Mouse (Mus musculus) fat pad, adult 2 months (tissue): ENCODE results near the gene Gm45140.

Source experiments
- DNase-seq: peaks from one replicate; pipeline ENCODE4 v3.0.0-alpha.2; 2011; ENCODE audit warnings: low read depth, low spot score; ENCODE audit errors: extremely low read depth

Gene Gm45140

DNA sequence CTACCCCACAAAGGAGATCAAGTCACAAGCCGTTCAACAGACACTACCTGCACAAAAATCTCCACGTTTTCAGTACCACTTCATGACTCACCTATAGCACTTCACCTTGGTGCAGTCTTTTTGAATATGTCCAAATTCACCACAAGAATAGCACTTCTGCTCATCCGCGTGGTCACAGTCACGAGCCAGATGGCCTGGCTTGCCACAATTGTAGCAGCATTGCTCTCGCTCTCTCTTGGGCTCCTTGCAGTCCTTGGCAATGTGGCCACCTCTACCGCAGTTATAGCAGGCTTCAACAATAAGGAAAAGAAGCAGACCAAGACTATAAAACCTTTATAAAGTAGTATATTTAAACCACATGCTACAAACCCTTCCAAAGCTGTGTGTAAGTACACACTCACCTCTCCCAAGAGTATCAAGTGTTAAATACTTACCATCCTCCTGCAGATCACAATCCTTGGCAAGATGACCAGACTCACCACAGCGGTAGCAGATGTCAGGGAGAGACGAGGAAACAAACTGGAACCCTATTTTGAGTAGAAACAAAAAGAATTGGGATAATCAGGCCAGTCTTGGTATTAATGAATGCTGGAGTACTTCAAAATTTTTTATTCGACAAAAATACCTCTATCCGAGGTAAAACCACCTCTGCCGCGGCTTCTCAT lies 9.6 kb upstream of the Gm45140 start:
- DNase-seq = no peak

DNA sequence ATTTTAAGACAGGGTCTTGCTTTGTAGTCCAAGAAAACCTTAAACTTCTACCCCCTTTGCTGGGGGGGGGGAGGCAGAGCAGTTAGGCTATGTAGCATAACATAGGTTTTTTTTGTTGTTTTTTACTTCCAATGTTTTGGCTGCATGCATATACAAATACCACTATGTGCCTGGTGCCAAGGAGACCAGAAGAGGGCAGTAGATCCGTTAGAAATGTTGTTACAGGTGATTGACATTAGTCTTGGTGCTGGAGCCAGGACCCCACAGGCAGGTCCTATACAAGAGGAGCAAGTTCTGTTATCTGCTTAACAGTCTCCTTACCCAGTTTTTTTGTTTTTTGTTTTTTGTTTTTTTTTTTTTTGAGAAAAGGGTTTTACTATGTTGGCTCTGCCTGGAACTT lies 6.7 kb upstream of the Gm45140 start:
- no peak for DNase-seq

DNA sequence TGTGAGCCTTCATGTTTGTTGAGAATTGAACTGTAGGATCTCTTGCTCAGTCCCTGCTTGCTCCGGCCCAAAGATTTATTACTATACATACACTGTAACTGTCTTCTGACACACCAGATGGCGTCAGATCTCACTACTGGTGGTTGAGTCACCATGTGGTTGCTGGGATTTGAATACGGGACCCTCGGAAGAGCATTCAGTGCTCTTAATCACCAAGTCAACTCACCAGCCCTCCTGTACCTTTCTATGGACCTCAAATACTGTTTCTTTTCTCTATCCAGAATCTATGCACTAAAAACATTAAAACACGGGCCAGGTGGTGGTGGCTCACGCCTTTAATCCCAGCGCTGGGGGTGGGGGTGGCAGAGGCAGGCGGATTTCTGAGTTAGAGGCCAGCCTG lies 6.0 kb upstream of the Gm45140 start:
- no peak for DNase-seq

DNA sequence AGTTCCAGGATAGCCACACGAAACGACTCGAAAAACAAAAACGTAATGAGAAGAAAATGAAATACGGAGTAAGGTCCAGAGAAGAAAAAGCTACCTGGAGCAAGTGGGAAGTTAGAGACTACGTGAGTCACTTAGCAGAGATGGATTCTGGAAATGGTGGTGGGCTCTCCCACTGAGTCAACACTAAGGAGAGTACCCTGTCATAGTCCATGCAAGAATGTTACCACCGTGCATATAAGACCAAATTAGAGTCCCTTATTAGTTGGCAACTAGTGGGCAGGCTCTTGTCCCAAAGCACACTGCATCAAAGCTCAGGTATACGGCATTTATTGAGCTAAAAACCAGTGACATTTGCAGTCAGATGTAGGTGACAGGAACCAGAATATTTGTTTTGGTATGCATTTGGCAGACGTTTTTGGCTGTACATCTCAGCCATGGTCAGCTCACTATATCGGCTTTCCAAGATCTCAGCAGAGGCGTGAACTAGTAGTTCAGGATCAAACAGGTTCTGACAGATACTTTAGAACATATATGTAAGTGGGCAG lies 4.3 kb upstream of the Gm45140 start:
- DNase-seq = no peak

DNA sequence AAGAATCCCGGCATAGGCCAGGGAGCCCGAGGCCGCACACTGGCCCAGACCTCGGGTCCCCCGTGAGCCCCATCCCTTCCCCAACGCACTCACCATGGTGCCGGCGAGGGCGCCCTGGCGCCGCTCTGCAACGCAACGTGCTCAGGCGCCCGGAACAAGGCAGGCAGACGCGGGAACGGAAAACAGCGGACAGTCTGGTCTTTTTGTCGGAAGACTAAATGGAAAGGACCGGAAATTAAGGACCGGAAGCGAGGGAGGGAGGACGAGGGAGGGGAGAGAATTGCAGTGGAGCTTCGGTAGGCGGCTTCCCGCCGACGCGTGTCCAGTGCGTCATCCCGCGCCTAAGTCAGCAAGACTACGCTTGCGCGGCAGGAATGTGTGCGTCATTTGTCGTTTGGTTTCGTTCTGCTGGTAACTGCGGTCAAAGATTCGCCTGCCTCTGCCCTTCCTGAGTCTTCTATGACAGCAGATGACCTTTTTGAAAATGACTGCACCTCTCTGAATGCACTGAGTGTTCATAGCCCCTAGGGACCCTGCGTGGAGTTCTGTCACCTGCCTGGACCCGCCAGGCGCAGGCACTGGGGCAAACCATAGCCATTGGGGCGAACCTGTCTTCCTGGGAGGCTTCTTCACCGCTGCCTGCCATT lies 3.1 kb upstream of the Gm45140 start, which contains the start of gene Isy1:
Isy1 (minus strand) TSS at position 248 of the 647 bp plus-strand sequence.
- peak; percentile 83 for DNase-seq

DNA sequence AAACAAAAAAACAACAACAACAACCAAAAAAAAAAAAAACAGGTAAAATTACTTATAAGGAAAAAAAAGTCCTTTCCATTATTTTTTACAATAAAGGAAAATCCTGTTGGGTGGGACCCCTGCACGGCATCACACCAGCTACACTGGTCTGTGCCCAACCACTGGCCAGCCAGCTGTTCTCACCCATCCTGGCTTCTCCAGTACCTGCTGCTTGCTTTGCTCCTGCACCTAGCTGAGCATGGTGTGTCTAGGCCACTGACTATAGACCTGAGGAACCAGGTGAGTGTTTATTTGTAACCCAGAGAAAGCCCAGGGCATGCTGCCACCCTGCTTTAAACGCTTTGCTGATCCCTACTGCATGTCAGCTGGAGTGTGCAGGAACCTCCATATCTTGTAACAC lies 15.2 kb downstream of the Gm45140 start:
- no peak for DNase-seq

DNA sequence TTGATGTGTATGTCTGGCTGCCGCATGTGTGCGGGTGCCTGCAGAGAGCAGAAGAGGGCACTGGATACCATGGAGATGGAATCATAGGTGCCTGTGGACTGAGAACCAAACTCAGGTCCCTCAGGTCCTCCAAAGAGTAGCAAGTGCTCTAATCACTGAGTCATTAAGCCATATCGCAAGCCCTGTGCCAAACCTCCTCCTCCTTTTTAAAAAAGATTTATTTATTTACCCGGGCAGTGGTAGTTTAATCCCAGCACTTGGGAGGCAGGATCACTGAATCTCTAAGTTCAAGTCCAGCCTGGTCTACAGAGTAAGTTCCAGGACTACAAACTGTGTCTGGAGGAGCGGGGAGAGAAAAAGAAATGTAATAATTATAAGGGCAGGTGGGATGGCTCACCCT lies 21.1 kb downstream of the Gm45140 start:
- DNase-seq = no peak

DNA sequence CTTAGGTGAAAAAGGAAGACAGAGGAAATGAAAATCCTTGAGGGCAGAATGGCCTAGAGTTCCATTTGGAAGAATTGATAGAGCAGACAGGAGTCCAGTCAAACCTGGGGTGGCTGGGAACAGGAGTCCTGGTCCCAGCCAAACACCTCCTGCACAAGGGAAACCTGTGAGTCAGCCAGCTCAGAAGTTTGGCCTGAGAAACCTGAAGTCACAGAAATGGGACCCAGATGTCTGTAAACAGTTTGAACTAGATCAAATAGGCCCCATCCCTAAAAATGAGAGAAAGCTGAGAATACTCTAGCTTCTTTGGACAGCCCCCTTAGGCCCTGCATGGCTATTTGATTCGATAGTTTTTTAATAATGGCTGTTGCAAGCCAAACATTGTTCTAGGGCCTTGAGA lies 22.9 kb downstream of the Gm45140 start:
- no peak for DNase-seq

DNA sequence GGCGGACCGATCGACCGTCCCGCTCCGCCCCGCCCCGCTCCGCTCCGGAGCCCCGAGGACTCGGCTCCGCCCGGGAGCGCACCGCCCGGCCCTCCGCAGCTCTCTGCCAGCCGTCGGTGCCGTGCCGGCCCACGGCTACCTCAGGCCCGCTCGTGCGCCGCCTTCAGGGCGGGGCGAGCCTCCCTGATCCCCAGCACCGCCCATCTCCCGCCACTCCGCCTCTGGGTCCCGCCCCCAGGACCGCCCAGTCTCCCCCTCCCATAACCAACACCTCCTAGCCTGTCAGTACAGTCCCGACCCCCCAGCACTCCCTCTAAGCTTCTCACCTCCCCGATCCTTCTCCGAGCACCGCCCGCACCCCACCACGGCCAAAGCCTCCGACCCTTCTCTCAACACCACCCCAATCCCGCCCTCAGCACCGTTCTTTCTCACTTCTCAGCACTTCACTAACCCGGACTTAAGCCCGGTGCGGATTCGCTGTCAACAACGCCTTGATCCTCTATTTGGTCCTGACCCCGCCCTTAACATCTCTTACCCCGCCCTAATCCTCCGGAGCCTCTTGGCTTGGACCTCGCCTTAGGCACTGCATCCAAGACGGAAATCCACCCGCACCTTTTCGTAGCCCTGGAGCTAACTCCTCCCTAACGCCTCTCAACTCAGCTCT lies 23.8 kb downstream of the Gm45140 start, which contains the start of gene Rab43:
Rab43 (minus strand) TSS at position 490 of the 664 bp plus-strand sequence.
- no peak for DNase-seq

DNA sequence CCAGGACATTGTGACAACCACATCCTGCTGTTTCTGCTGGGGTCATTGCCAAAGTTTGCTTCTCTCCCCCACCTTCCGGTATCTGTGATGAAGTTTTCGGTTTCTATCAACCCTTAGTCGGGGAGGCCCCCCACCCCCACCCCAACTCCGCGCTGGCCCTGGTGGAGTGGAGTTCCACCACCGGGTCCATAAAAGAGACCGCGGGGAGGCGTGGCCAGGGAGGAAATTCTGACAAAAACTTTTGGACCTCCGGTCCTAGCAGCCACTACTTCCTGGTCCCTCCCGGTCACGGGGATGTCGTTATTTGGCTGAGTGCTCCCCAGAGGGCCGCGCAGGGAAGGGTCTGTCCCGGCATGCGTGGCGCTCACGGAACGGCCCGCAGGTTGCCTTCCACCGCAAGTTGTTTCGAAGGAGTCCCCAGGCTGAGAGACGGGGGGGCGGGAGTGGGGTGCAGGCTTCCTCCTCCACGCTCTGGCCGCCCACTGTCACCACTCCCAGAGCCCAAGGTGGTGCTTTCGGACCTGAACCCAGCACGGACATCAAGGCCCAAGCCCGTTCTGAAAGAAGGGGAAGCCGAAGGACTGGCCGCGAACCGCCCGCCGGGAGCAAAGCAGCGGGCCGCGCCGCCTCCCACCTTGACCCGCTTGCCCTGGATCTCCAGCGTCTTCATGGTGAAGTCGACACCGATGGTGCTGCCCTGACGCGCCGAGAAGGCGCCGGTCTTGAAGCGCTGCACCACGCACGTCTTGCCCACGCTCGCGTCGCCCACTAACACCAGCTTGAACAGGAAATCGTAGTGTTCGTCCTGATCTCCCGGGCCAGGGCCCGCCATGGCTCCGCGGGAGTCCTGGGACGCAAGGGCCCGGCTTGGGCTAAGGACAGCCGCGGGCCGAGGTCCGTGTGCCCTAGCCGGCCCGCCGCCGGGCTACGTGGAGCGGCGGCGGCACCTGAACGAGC lies 24.6 kb downstream of the Gm45140 start:
- no peak for DNase-seq

DNA sequence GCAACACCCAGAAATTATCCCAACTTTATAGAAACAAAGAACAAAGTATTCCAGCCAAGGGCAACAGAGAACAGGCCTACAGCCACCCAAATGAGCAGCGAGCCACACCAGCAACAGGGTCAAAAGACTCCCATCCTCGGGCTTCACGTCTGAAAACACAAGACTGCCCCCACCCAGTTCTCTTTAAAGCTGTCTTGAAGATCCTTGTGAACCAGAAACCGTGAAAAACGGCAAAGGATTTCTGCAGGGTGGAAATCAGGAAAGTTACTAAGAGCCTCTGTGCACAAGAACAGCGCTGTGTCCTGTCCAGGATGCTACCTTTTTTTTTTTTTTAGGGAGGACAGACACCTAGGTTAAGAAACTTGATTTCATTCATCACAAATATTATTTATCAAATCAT lies 25.3 kb downstream of the Gm45140 start:
- DNase-seq = no peak

DNA sequence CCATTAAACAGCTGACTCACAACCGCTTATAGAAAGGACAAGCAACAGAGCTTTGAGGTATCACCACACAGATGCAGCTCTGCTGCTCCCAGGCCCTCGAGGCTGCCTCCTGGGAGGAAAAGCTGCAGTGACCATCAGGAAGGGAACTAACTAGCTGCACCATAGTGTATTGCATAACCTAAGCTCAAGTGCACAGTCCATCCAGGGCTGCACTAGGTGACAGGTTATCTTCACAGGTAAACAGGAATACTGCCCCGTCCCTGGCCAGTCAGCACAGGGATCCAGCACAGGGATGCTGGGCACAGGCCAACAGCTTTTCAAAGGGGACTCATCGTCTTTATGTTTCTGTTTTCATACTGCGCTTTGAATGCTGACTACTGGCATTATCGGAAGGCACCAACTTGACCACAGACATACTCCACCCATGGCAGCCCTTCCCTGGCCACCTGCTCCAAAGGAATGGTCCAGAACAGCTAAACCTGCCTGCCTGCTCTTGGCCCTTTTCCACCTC lies 25.9 kb downstream of the Gm45140 start:
- DNase-seq = no peak

DNA sequence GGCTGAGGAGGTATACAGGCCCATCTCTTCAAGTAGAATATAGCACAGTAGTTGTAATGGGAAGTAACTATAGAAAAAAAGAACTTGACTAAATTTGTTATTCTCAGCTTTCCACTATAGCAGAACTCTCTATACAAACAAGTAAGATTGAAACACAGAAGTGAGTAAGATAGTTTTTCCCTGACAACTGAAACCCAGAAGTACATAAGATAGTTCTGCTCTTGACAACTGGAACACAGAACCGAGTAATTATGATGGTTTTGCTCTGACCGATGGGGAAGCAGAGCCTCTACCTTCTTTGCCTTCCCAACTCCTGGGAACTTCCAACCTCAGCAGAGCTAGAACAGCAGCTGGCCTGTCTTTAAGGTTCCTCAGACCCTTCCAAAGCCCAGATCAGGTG lies 26.5 kb downstream of the Gm45140 start:
- no peak for DNase-seq

DNA sequence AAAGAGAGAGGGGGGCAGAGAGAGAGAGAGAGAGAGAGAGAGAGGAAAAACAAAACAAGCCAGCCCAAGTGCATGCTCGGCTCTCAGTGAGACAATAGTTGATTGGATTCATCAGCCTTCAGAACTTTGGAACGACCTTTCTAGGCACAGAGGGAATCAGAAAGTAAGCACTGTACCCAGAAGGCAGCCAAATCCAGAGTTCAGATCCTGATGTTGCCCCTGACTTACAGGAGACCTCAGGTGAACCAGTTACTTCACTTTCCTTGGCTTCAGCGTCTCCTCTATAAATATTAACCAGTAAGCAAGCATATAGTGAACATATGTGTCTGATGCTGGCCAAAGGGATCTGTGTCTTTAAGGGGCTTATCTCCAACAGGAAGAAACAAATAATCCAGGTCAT lies 27.1 kb downstream of the Gm45140 start:
- no peak for DNase-seq

DNA sequence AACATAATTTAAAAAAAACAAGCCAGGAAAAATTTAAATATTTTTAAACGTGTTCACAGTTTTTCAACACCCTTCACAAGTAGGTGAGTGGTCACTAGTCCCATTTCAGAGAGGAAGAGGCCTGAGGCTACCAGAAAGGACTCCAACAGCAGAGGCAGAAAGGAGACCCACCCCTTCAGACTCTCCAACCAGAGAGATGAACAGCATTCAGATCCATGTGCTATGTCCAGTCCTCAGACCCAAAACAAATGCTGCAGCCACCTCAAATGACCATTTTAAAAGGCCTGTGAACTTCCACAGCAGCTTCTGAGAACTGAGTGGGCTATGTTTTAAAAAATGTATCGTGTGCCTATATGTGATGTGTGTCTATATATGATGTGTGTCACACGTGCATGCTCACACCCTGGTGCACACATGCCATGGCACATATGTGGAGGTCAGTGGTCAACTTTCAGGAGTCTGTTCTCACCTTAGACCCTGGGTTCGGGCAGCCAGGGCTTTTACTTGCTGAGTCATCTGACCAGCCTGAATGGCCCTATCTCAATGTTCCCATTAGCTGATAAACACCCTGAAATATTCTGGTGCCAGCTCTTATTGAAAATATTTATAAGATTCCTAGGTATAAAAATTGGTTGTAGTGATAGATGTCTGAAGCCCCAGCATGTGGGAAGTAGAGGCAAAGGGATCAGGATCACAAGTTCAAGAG lies 27.7 kb downstream of the Gm45140 start:
- DNase-seq = no peak

DNA sequence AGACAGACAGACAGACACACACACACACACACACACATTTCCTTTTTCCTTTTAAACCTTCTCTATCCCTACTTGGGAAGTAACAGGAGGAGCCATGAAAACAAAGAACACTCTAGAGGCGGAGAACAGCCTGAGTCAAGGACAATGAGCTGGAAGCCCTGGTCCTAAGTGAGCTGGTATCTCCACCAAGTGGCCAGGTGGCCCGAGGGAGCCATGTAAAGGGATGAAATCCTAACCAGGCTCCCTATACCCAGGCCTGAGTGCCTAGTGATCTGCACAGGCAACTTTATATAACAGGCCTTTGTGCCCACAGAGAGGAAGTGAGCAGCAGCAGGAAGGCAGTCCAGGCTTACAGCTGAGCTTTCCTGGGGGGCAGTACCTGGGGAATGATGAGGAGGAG lies 28.7 kb downstream of the Gm45140 start:
- no peak for DNase-seq

DNA sequence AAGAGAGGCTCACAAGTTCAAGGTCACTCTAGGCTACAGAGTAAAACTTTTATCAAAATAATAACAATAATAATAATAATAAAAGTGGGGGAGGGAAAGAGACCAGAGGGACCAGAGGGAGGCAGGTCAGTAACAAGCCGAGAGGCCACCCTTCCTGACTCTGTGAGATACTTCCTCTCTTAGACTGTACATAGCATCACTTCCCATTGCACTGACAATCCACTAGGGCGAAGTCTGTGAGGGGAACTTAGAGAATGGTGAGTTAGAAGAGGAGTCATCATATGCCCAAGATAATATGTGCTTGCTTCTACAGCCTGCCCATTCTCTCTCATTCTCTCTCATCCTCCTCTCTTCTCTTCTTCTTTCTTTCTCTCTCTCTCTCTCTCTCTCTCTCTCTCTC lies 29.6 kb downstream of the Gm45140 start:
- DNase-seq = no peak

DNA sequence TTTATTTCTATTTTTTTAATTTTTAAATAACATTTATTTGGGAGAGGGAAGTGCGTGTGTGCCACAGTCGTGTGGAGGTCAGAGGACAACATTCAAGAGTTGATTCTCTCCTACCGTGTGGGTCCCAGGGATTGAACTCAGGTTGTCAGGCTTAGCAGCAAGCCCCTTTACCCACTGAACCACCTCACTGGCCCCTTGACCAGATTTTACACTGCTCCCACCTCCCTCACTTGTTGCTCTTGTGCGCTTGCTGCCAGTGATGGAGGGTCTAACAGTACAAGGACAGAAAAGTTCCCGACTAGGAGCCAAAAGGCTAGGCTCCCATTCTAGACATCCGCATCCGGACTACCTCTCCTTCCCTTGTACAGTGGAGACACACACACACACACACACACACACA lies 30.1 kb downstream of the Gm45140 start:
- DNase-seq = no peak

DNA sequence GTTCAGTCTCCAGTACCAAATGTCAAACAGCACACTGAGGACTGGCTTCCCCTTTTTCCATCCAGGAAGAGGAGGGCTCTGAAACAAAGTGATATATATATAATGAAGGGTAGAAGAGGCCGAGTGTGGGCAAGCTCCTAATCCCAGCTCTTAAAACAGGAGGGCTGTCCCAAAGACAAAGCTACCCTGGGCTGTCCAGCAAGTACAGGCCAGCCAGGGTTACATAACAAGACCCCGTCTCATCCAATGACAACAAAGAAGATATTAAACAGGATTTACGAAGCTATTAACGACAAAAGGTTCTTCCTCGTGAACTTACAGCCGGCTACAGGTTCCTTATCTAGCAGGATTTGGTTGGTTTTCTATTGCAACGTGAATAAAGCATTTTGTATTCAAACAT lies 30.7 kb downstream of the Gm45140 start:
- peak; percentile 68 for DNase-seq

DNA sequence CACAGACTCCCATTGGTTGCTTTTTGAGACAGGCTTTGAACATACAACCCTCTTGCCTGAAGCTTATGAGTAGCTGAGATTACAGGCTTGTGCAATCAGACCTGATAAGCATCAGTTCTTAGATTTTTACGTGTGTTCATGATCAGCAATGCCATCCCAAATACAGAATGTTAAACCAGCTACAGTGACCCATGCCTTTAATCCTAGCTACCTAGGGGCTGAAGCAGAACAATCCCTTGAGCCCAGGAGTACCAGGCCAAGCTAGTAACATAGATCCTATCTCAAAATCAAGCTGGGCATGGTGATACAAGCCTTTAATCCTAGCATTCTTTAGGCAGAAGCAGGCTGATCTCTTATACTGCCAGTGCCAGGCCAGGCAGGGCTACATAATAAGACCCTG lies 31.6 kb downstream of the Gm45140 start:
- peak; percentile 83 for DNase-seq
